Mouse (Mus musculus) heart, postnatal 0 days (tissue): ENCODE measurements around the gene Col4a2. TPM values are rescaled to one million over a fixed set of nuclear protein-coding genes. Genes with fewer than 3 reads are reported as not detected.

Experiments
- ATAC-seq: fragments of 200-750 bp; cut with Nextera tagmentation; 2 replicates; pipeline ENCODE4 v1.8.0; 2017; ENCODE audit warnings: low read depth, moderate number of reproducible peaks, moderate library complexity; ENCODE audit not compliant: insufficient read depth
- DNase-seq: peaks from one replicate; pipeline ENCODE4 v3.0.0-alpha.2; 2016; ENCODE audit warnings: low spot score
- H3K27ac ChIP-seq: fragments of 300-500 bp; sonication (generic); 2 replicates; pipeline ENCODE4 v1.5.1; 2014; ENCODE audit warnings: low read depth, mild to moderate bottlenecking
- H3K27me3 ChIP-seq: fragments of 300-500 bp; sonication (generic); 2 replicates; pipeline ENCODE4 v1.6.1; 2014; ENCODE audit warnings: low read length, mixed read lengths; ENCODE audit not compliant: control insufficient read depth, insufficient read depth
- H3K36me3 ChIP-seq: fragments of 300-500 bp; sonication (generic); replicated peaks from 2 replicates; pipeline ENCODE4 v1.6.1; 2014; ENCODE audit warnings: low read length, mixed read lengths; ENCODE audit not compliant: control insufficient read depth, insufficient read depth
- H3K4me1 ChIP-seq: fragments of 300-500 bp; sonication (generic); 2 replicates; pipeline ENCODE4 v1.6.1; 2014; ENCODE audit warnings: antibody characterized with exemption; ENCODE audit not compliant: control insufficient read depth, insufficient read depth
- H3K4me2 ChIP-seq: fragments of 300-500 bp; sonication (generic); 2 replicates; pipeline ENCODE4 v1.6.1; 2014; ENCODE audit warnings: low read depth, mild to moderate bottlenecking, low read length, moderate library complexity
- H3K4me3 ChIP-seq: fragments of 300-500 bp; sonication (generic); 2 replicates; pipeline ENCODE4 v1.5.1; 2014; ENCODE audit warnings: low read depth, low read length
- H3K9ac ChIP-seq: fragments of 300-500 bp; sonication (generic); replicated peaks from 2 replicates; pipeline ENCODE4 v1.6.1; 2014; ENCODE audit warnings: low read depth, low read length, mixed read lengths
- H3K9me3 ChIP-seq: fragments of 300-500 bp; sonication (generic); replicated peaks from 2 replicates; pipeline ENCODE4 v1.6.1; 2016; ENCODE audit warnings: low read length; ENCODE audit not compliant: control insufficient read depth
- CTCF ChIP-seq: IDR thresholded peaks from 2 replicates; pipeline ENCODE4 v1.5.1; 2016; ENCODE audit warnings: antibody characterized with exemption, control low read depth, low read depth
- EP300 ChIP-seq: IDR thresholded peaks from 2 replicates; pipeline ENCODE4 v1.6.1; 2016; ENCODE audit warnings: antibody characterized with exemption, low read depth
- WGBS: fragments of 180-500 bp; shearing (Covaris S2); extraction: QIAGEN DNeasy Blood & Tissue Kit; methylation state at CpG from one replicate; pipeline ENCODE4 v1.1.7; 2014; 5-methylcytosine and 5-hydroxymethylcytosine counted together
- polyA plus RNA-seq: library from polyadenylated mRNA; unstranded; fragments of >200 nt; fragmentation: Nextera tagmentation; extraction: Ambion mirVana; gene quantifications from 2 replicates; pipeline ENCODE4 v1.2.1, GENCODE M21; 2015
- total RNA-seq: library from RNA; depleted of rRNA; stranded (reverse); fragments of >200 nt; gene quantifications from 2 replicates; pipeline ENCODE4 v1.2.3, GENCODE M21; 2014; ENCODE audit warnings: low replicate concordance

Gene Col4a2
- total and polyA plus RNA-seq, 2 experiments from 2014 or later, result 98.5 to 315 TPM

DNA sequence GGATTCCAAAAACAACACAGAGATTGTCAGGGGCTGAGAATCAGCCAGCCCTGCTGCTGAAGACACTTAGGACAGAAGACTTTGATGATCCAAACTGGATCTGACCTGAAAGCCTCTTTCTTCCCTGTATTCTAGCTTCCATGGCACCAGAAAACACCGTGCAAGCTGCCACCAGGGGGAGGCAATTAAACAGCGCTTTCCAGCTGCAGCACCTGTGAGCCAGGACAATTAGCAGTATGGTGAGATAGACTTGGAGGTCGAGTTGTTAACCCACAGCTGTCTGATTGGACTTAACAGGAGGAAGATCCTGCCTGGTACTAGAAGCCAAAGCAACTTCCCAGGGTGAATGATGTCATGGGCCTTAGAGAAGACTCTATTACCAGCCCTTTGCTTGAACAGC is 156.5 kb downstream of the Col4a2 start:
- peaks cover 5% of the 10 kb centered on the region; the same call in 1 of the 2 replicates for H3K9me3 ChIP-seq
- H3K36me3 ChIP-seq, result peaks cover 14% of the 10 kb centered on the region
- no peak overlapping the region for H3K4me2 ChIP-seq
- DNase-seq (peak; percentile 56), ATAC-seq (peak; percentile 58)
- no peak overlapping the region for H3K4me3 ChIP-seq
- H3K27ac ChIP-seq, result peak overlapping the region; percentile 40
- TF ChIP-seq EP300, result no peak
- peak; percentile 89 for TF ChIP-seq CTCF
- 7% methylated on average over 3 of the region's 3 CpGs for WGBS
- no peaks in the 10 kb centered on the region for H3K27me3 ChIP-seq
- peaks cover 40% of the 10 kb centered on the region for H3K4me1 ChIP-seq
- H3K9ac ChIP-seq, result no peak overlapping the region

DNA sequence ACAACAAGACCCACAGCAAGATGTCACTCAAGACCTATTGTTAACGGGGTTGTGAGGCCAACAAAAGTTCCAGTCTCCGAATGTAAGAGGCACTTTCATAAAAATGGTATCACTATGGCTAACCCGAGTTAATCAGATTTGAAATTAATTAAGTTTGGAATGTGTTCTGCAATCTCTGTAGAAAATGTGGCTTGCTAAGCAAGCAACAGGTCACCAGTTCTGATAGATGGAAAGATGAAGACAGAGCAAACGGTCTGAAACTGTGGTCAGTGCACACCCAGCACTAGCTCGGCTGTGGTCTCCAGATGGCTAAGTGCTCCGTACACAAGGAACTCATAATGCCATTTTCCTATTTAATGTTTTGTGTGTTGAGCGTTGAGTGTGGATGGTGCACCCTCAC is 158.1 kb downstream of the Col4a2 start:
- H3K27me3 ChIP-seq, result no peaks in the 10 kb centered on the region
- no peak overlapping the region; the same call in 1 of the 2 replicates for H3K9ac ChIP-seq
- ATAC-seq (no peak), DNase-seq (no peak)
- no peak overlapping the region for H3K4me3 ChIP-seq
- H3K9me3 ChIP-seq, result peaks cover 5% of the 10 kb centered on the region; the same call in 1 of the 2 replicates
- peak overlapping the region; percentile 43 for H3K27ac ChIP-seq
- TF ChIP-seq EP300 (no peak), CTCF (no peak)
- WGBS, result 76% methylated on average over 7 of the region's 7 CpGs
- H3K4me1 ChIP-seq, result peaks cover 37% of the 10 kb centered on the region
- peaks cover 14% of the 10 kb centered on the region for H3K36me3 ChIP-seq
- H3K4me2 ChIP-seq, result no peak overlapping the region

DNA sequence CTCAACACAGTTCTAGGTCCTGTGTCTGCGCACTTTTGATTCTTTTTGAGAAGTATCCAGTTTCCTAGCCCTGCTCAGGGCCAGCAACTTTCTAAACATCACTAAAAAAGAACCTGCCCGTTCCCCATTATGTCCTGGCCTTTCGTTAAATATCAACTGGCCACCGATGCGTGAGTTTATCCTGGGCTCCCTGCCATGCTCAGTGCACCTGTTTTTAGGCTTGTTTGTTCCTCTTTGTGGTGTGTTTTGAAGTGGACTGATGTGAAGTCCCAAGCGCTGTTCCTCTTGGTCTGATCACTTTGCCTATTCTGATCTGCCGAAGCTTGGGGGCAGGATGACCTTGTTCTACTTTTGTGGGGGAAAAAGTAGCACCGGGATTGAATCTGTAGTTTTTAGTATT is 158.7 kb downstream of the Col4a2 start:
- no peak for ATAC-seq
- Histone ChIP-seq H3K4me1 (peaks cover 41% of the 10 kb centered on the region), H3K9ac (no peak overlapping the region), H3K4me2 (no peak overlapping the region), H3K27me3 (no peaks in the 10 kb centered on the region), H3K27ac (peak overlapping the region; percentile 43; the same call in 1 of the 2 replicates), H3K9me3 (peaks cover 5% of the 10 kb centered on the region; the same call in 1 of the 2 replicates), H3K4me3 (no peak overlapping the region), H3K36me3 (peaks cover 14% of the 10 kb centered on the region)
- TF ChIP-seq EP300, result no peak
- TF ChIP-seq CTCF, result no peak
- WGBS, result 54% methylated on average over 8 of the region's 8 CpGs
- DNase-seq, result no peak

DNA sequence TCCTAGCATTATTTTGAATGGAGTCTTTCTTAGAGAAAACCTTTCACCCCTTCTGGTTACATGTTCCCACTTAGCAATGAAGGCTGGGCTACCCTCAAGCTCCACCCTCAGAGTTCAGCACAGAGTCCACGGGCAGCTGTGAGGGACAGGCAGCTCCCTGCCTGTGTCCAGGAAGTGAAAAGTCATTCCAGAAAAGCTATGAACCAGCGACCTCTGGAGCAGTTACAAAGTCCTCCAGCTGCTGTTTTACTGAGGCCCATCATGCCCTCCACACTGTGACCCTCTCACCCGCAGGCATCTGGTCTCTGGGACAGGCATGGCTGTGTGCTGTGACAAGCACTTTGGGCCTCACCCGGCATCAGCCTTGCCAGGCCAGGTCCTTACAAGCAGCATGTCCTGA is 160.5 kb downstream of the Col4a2 start:
- Histone ChIP-seq H3K27ac (peak overlapping the region; percentile 97), H3K9me3 (no peaks in the 10 kb centered on the region), H3K9ac (peak overlapping the region; percentile 45), H3K36me3 (peaks cover 3% of the 10 kb centered on the region; the same call in 1 of the 2 replicates), H3K4me1 (peaks cover 44% of the 10 kb centered on the region), H3K27me3 (no peaks in the 10 kb centered on the region), H3K4me2 (peak overlapping the region; percentile 94; the same call in 1 of the 2 replicates), H3K4me3 (no peak overlapping the region)
- TF ChIP-seq CTCF (no peak), EP300 (no peak)
- peak; percentile 69 for DNase-seq
- 14% methylated on average over 4 of the region's 4 CpGs for WGBS
- ATAC-seq, result peak; percentile 30

DNA sequence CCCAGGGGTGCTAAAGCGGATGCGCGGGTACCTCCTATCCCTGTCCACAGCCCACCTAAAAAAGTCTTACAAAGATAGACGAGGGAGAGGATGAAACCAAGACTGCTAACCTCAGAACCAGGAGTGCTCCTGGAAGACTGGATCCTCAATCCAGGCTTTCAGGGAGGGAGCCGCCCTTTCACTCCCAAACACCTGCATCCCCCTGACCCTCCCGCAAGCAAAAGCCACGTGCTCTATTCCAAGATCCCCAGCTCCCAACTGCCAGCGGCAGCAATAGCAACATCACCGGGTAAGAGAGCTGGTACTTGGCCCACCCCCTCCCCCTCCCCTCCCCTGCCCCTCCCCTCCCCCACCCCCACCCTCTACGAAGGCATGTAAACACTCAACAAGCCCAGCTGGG is 162.8 kb downstream of the Col4a2 start:
- peak overlapping the region; percentile 30 for H3K9ac ChIP-seq
- peaks cover 44% of the 10 kb centered on the region for H3K4me1 ChIP-seq
- peak overlapping the region; percentile 31 for H3K4me3 ChIP-seq
- H3K9me3 ChIP-seq, result no peaks in the 10 kb centered on the region
- peak overlapping the region; percentile 94 for H3K4me2 ChIP-seq
- H3K27me3 ChIP-seq, result no peaks in the 10 kb centered on the region
- WGBS, result 13% methylated on average over 9 of the region's 10 CpGs
- H3K27ac ChIP-seq, result peak overlapping the region; percentile 97
- ATAC-seq, result no peak
- no peak for TF ChIP-seq CTCF
- no peak for TF ChIP-seq EP300
- H3K36me3 ChIP-seq, result no peaks in the 10 kb centered on the region
- no peak for DNase-seq

DNA sequence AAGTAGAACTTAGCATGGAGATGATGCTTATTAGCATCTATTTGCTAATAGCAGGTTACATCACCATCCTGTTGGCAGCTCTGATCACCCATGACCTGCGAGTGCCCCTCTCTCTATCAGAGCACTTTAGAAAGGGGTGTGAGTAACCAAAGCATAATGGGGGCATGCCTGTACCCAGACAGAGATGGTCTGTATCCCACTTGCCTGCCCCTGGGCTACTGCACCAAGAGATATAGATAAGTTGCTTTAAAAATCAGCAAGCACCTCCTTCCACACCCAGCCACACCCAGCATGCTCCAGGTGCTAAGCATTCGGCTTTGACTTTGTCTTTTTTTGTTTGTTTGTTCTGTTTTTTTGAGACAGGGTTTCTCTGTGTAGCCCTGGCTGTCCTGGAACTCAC is 163.3 kb downstream of the Col4a2 start:
- Histone ChIP-seq H3K4me1 (peaks cover 42% of the 10 kb centered on the region), H3K27ac (peak overlapping the region; percentile 97), H3K27me3 (no peaks in the 10 kb centered on the region), H3K9ac (peak overlapping the region; percentile 70), H3K4me3 (peak overlapping the region; percentile 73), H3K36me3 (no peaks in the 10 kb centered on the region), H3K9me3 (no peaks in the 10 kb centered on the region), H3K4me2 (peak overlapping the region; percentile 94)
- no peak for TF ChIP-seq EP300
- no peak for TF ChIP-seq CTCF
- DNase-seq, result no peak
- ATAC-seq, result no peak
- WGBS, result 19% methylated on average over 2 of the region's 2 CpGs
